Mouse (Mus musculus) thymus, adult 2 months (tissue): ENCODE measurements at regions not wholly inside any gene's neighbourhood (a gene's known extent, or its start where the extent isn't known, plus 50 kb on each side); places are given as distances from the start of the nearest gene placed in this dataset.

Source experiments
- CTCF ChIP-seq: fragments of 200-500 bp; IDR thresholded peaks from 2 replicates; pipeline ENCODE4 v1.5.1; 2012; ENCODE audit warnings: mild to moderate bottlenecking, control low read depth, low read length, moderate library complexity, borderline replicate concordance; ENCODE audit not compliant: control insufficient read depth, poor library complexity, insufficient read depth; ENCODE audit errors: extremely low read depth
- POLR2A ChIP-seq: fragments of 200-500 bp; IDR thresholded peaks from 2 replicates; pipeline ENCODE4 v1.6.1; 2012; ENCODE audit warnings: mild to moderate bottlenecking, low read length, control low read depth, moderate library complexity; ENCODE audit not compliant: control insufficient read depth, poor library complexity, insufficient read depth; ENCODE audit errors: extremely low read depth

DNA sequence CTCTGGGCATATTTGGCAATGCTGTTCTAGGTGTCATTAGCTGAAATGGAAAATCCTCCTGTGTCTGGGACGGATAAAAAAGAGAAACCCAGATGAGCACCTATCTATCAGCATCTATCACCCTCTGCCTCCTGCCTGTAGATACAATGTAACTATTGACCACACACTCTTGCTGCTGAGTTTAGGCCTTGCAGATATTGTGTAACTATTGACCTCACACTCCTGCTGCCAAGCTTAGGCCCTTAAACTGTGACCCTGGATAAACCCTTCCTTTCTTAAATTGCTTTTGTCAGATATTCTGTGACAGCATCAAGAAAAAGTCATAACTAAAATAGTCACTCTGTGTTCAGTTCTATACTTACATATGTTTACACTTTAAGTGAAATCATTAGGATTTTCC lies 81.9 kb upstream of the Nrp1 start:
- TF ChIP-seq CTCF (no peak), POLR2A (no peak)
